Mouse (Mus musculus) E14TG2a.4 (cell line): Measurements from ENCODE around the gene Aip.

Source experiments
- CTCF ChIP-seq: conservative IDR thresholded peaks from 2 replicates; pipeline ENCODE4 v1.5.1; 2014; ENCODE audit warnings: low read length
- NANOG ChIP-seq: IDR thresholded peaks from 2 replicates; pipeline ENCODE4 v1.6.1; 2014; ENCODE audit warnings: borderline replicate concordance, low read length, mixed read lengths

- TF ChIP-seq CTCF (no peak), NANOG (no peak)
Observed at GRCm38 (mm10) chr19:4108535-4108934, 17.1 kb downstream of the Aip start.
